Mouse (Mus musculus) B cell, adult 2 months (primary cell): ENCODE measurements around the gene Agps.
A peak's percentile ranks its signal among the peaks of the same experiment; 100 is the strongest.
"Not testable (repeated sequence)": the region's sequence is repeated elsewhere in the genome, so short reads cannot be mapped to it uniquely, and the experiment has no call there.

Experiments used
- DNase-seq, 2 experiments: peaks; one replicate each; pipeline ENCODE4 v3.0.0; 2022

Agps gene

DNA sequence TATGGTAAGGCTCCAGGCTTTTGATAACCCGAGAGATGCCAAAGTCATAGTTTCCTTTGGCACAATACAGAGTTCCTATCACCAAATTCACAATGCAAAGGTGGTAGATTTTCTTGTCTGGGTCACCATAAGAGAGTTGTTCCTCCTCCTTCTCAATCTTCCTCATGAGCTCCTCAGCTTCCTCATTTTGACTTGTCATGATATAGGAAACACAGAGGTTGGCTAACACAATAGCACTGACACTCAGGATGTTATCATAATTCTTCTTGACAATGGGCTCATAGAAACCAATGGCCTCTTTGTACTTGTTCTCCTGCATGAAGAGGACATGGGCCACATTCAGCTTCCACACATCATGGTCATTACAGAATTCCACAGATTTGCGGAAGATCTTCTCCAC, 104.7 kb downstream of the Agps start:
- not testable (repeated sequence) for DNase-seq

GRCm38 (mm10) chr2:75937520-75938116, 105.6 kb downstream of the Agps start:
- DNase-seq: not testable (repeated sequence)

DNA sequence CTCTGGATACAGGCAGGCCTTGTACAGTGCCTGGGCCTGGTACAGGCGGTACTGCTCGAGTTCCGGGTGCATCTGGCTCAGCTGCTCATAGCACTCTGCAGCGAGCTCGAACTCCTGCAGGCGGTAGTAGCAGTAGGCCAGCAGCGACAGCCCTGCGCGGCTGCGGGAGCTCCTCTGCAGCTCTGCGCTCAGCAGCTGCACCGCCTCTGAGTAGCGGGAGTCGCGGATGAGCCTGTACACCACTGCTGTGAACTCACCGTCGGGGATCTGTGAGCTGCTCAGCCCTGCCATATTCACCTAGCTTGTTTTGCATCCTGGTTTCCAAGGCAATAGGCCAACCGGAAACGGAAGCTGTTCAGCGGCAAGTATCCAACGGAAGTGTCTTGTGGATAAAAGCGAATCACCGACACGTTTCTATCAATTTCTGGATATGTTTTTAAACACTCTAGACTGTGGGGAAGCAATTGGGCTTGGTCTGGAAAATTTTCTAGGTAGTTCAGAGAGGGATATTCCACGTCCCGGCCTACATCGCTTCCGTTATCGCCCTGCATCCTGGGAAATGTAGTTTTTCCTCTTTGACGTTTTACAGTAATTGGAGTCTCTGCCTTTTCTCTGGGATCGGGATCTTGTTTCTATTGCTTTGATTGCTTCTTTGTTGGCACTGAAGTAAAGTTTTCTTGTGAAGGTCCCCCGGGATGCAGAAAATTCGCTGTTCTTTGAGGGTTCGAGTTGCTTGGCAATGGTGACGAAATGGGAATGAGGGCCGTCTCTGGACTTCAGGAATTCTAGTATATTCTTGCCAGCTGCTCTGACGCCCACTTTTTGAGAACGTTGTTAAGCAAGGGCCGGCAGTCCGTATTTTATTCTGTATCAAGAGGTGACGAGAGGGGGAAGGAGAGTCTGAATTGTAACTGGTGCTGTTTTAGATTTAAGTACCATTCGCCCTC, 106.4 kb downstream of the Agps start, which contains the start of gene Ttc30b:
Ttc30b (minus strand) TSS at position 469 of the 947 bp plus-strand sequence.
- DNase-seq: peak; percentile 85 to 87

DNA sequence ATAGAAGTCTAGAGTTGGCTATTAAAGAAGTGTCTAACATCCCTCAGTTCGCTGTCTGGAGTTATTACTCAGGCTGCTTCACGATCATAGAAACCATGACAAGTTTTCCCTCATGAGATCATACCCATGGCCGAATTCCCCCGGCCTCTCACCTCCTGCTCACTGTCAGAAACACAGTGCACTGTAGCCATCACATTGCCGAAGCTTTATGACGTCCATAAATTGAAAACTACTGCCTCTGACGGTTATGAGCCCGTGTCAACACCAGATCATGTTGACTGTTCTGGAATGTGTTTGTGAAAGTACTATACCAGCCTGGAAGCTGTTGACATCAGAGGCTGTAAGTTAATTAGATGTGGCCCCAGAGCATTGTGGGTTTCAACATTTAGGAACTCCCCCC, 118.7 kb downstream of the Agps start:
- no peak for DNase-seq

DNA sequence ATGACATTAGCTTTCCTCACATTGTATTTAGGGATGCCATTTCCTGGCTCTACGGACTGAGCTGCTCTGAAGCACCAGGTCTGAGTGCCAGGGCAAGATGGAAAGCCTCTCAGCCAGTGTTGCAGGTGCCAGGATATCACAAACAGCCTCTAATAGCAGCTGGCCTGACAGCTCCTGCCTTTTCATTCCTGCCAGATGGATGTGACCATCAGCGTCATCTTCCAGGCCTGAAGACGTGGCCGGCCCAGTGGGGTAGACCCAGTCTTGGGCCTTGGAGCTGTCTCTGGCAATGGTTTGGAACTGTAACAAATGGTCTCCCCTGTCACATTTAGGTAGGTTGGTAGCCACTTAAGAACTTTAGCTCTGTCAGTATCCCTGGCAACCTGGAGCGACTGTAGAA, 121.3 kb downstream of the Agps start:
- DNase-seq: no peak

DNA sequence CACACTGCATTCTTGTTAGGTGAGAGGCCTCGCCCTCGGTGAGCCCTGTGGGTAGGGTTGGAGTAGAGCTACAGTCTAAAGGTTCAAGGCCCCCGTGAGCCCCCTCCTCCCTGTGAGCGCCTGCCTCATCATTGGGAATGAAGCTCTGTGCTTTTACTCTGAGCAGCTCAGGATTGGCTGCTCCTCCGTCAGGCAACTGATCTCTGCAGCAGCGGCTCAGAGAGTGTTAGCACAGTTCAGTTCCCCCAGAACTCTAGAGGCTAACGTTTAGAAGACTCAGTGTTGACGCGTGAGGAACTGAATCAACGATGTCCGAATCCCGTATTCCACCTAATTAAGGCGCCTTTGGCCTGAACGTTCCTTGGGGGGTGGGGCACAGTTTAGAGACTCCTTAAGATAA, 123.7 kb downstream of the Agps start:
- no peak for DNase-seq

DNA sequence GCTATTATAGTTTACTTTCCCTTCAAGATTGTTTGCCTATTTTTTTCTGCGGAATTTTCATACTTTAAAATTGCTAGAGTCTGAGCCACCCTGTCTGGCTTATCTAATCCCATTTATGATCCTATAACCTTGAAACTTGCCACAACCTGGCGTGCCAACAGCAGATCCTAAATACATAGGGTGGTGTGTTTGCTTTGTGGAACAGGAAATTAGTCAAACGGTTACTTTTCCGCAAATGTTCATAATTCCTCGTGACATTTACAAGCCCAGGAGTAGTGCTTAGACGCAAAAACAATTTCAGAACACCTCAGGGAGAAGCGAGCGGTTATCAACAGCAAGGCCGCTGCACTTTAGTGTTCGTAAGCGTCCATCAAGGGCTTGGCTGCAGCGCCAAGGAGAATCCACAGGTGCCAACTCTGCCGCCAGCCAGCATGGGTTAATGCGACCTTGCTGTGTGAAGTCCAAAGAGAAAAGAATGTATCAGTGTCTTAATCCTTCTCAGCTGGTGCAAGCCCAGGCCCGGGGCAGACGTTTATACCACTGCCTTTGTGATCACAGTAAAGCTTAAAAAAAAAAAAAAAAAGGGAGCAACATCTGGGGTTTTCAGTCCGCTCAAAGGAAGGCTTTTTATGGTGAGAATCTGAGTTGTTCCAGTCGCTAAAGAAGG, 127.3 kb downstream of the Agps start:
- no peak for DNase-seq

DNA sequence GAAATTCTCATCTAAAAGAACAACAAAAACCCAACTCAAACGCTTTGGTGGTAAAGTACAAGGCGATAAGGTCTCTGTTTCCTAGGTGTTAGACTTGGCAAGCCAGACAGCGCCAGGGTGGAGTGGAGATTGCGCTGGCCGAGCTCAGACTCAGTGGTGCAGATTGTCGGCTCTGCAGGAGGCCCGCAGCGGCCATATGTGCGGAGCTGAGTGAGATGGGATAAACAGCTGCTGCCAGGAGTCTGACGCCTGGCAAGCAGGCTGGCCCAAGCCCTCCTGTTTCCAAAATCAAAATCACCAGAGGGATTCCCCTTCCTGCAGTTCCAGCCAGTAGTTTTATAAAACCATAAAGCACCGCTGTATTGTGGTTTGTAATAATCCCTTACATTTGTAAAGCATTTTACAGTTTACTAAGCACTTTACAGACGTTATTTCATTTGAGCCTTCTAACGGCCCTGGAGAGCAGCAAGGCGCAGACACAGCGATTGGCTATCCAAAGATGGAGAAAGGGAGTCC, 127.9 kb downstream of the Agps start:
- no peak for DNase-seq

- DNase-seq: no peak
These were observed 128.7 kb downstream of the Agps start for GRCm38 (mm10) chr2:75960366-75961330.

DNA sequence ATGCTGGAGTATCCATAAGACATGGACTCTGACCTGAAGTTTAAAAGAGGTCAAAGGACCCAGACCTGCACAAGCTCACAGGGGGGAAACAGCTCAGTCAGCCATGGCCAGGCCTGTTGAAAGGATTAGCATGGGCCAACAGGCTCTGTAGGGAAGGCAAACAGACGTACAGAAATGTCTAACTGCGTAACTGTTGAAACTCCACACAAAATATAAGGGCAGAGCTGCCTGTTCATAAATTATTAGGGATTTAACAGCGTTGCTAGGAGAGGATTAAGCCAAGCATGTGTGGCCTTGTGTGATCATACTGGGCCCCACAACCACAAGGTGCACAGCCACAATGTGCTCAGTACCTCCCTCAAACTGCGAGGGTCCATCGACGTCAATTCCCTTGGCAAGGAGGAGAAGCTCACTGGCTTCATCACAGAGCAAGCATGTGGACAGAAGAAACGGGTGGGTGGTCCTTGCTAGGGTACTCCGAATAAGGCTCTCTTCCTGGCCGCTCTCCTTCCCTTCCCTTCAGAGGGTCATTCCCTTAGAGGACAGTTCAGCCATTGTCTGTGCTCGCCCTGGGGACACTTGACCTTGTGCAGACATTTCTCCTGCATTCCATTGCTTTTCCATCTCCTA, 131.3 kb downstream of the Agps start:
- no peak for DNase-seq

GRCm38 (mm10) chr2:75964051-75964450, 132.1 kb downstream of the Agps start:
- no peak for DNase-seq

- peak; percentile 36 to 37 for DNase-seq
These were observed 132.5 kb downstream of the Agps start for GRCm38 (mm10) chr2:75964512-75964911.

GRCm38 (mm10) chr2:75964972-75965371, 133.0 kb downstream of the Agps start:
- peak; percentile 62 to 68 for DNase-seq

GRCm38 (mm10) chr2:75974131-75974530, 142.2 kb downstream of the Agps start:
- DNase-seq: no peak

- DNase-seq: not testable (repeated sequence)
These were observed 144.1 kb downstream of the Agps start for GRCm38 (mm10) chr2:75976070-75976469.

GRCm38 (mm10) chr2:75977752-75978368, 145.9 kb downstream of the Agps start, which contains the start of gene Ttc30a2:
Gene Ttc30a2 (minus strand): TSS chr2:75978170.
- peak; percentile 35 to 37 for DNase-seq
